Mouse (Mus musculus): Measurements from ENCODE around the gene Neurog1. TPM values are rescaled to one million over a fixed set of nuclear protein-coding genes. Genes with fewer than 3 reads are reported as not detected.

The Neurog1 gene
- total RNA-seq, 2 experiments from 2014 or later, result not detected

DNA sequence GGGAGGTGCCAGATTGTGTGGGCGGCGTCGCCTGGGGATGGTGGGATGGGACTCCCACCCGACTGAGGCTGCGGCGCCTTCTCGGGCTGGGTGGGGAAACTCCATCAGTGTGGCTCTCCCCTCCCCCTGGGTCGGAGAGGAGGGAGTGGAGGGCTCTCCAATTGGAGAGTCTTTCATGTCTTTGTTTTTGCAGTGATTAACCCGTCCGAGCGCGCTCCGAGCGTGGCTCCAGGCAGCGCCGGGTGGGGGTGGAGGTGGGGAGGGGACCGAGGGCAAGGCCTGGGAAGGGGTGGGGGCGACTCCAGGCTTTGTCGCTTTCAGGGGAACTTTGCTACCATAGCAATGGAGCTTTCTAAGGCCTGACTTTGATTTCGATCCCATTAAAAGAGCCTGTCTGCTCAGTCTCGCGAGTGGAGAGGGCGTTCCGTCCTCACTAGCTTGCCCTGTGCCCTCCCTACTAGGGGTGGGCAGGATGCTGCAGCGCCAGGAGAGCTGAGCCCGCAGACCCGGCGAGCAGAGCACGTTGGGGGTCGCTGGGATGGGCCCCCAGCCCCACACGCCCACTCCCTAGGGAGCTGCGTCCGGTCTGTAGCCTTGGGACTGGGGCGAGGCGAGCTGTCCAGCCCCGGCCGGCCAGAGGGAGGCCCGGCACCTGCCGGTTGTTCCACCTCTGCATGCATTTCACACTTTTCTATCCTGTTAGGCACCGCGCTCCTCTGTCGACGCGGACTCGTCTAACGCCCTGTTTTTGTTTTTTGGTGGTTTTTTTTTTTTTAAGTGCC lies 30.6 kb downstream of the Neurog1 start:
- DNase-seq (ENCODE audit: low spot score in 2 of 2), result no peak

DNA sequence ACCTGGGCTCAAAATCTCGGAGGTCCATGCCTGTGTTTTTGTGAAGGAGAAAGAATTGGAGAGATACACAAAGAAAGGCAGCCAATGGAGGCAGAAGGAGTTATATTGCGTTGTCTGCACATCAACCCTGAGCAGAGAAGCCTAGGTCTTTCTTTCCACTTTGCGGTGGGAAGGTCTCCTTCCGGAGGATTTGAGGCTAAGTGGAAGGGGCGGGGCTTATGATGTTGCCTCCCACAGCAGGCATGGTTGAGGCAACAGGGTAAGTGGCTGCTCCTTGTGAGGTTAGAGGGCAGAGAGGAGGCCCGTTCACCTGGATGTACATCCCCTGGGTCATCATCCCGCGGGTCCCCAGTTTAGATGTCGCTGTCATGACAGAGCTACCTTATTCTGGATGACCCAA lies 32.7 kb downstream of the Neurog1 start:
- no peak for DNase-seq (ENCODE audit: low spot score in 2 of 2)

DNA sequence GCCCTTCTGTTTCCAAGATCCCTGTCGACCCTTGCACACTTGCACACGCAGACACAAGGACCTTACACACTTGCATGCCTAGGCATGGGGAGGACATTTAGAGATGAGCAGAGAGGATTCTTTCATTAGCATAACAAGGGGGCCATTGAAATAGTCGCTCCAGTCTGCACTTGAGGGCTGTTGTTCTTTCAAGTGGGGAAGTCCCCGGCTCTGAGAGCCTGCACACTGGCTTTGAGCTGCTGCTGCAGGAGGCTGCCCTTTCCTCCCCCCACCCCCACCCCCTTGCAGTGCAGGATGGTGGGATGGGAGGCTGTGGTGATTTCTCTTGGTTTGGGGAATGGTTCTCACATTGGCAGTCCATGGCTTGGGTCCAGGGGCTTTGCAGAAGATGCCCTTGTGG lies 35.9 kb downstream of the Neurog1 start:
- DNase-seq (ENCODE audit: low spot score in 2 of 2), result no peak

DNA sequence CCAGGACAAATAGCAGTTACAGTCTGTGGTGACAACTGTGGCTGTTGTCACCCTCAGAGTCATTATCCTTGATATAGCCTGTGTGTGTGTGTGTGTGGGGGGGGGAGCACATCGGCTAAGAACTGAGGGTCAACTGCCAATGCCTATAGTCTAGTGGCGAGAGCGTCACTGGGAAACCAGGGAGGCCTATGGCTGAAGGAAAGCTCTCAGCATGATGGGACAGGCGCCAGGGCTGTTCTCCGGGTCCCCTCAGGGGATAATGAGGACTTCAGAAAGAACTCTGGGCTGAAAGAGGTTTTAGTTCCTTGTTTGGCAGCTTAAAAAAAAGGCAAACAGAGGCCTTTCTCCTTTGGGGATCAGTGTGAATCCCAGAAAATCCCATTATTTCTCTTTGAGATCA lies 37.3 kb downstream of the Neurog1 start:
- DNase-seq (ENCODE audit: low spot score in 2 of 2), result no peak

DNA sequence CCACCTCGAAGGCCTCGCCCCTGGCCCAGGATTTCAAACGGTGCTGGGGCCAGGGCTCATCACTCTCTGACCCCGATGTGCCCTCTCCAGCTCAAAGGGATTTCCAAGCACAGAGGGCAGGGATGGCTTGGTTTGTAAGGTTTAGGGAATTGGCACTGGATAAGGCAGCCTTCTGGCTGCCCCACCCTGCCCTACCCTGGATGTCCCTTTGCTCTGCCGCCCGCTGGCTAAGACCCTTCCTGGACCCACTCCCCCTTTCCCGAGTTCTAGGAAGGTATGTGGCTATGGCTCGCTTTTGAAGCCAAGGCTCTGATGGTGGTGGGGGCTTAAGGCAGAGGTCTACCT lies 42.9 kb downstream of the Neurog1 start:
- DNase-seq (ENCODE audit: low spot score in 2 of 2), result no peak

DNA sequence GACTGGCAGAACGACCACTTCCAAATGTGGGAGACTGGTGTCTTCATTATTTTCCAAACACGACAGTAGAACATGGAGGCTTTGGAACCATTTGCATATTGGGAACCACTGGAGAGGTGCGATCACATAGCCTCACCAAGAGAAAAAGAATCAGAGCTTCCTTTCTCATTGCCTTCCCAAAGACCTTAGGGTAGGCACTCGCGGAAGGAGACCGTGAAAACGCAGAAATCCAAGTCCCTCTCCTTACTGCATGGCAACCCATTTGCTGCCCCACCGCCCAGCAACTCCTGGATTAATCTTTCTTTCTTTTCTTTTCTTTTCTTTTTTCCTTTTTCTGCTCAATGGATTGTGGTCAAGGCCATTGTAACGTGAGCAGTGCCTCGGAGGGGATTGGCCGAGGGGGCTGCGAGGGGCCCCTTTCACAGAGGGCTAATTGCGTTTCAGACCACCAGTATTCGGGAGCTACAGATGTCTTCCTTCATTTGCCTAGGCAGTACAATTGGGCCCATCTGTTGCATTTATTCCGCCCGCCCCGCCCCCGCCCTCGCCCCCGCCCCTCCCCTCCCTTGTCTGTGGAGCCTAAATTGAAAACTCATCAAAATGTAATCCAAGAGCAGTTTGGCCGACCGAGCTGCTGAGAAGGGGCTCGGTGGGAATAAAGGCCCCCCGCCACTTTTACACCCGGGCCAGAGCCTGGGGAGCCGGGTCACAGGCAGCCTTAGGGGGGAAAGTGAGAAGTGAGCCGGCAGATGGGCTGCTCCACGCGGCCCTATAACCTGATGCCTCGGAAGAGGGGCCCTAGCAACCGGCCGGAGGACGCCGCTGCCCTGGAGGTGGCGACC lies 43.5 kb downstream of the Neurog1 start:
- DNase-seq (ENCODE audit: low spot score in 2 of 2), result no peak

Other genes starting within 250 kb of the Neurog1 start
- 100 to 1,000 TPM; 164 to 176 TPM for gene H2afy, start 115.8 kb downstream of the Neurog1 start, total RNA-seq (2021)
- 1 to 10 TPM; 1.4 to 1.8 TPM for gene Tifab, start 73.3 kb downstream of the Neurog1 start, total RNA-seq (2021)
- gene Cxcl14, start 44.4 kb upstream of the Neurog1 start, total RNA-seq (2021), result 10 to 100 TPM; 28.0 to 30.1 TPM
- not detected for gene Gm3045, start 174.4 kb upstream of the Neurog1 start, total RNA-seq (2021)
- gene Slc25a48, start 186.2 kb upstream of the Neurog1 start, total RNA-seq (2021), result under 1 TPM; 0.42 to 0.76 TPM
- gene Il9, start 230.1 kb upstream of the Neurog1 start, total RNA-seq (2021), result not detected